Mouse (Mus musculus) 3T3-L1 (cell line): ENCODE results near the gene Atg4d.
"Not testable (repeated sequence)": the region's sequence is repeated elsewhere in the genome, so short reads cannot be mapped to it uniquely, and the experiment has no call there.

ENCODE experiments used
- DNase-seq: peaks from one replicate; pipeline ENCODE4 v3.0.0-alpha.2; 2015; ENCODE audit warnings: low read depth, low spot score

Atg4d gene

DNA sequence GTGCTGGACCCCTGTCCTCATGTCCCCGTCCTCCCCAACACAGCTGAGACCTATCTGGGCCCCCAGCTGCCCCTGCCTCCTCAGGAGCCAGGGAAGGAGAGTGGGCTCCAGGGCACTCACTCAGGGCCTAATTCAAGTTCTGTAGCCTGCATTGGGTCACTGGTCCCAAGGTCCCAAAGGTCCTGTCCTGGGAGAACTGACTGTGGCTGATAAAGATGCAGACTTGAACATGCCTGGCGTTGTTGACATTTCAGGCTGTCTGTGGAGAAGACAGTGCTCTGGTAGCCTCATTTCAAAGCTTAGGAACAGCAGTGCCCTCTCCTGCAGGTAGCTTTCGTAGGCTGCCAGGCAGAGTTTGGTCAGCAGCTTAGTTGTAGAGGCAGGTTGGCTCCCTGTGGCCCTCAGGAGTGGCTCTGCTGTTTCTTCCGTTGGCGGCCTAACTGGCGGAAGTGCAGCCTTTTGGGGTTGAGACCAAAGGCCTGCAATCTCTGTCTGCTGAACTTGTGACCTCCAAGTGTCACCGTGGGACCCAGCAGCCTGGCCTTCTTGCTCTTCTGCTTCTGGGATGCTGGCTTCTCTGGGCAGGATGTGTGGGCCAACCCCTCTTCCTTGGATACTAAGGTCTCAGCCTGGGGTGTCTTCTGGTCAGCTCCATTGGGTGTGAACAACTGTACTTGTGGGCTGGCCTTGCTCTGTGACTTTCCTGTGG is 8.6 kb downstream of the Atg4d start:
- DNase-seq = no peak

DNA sequence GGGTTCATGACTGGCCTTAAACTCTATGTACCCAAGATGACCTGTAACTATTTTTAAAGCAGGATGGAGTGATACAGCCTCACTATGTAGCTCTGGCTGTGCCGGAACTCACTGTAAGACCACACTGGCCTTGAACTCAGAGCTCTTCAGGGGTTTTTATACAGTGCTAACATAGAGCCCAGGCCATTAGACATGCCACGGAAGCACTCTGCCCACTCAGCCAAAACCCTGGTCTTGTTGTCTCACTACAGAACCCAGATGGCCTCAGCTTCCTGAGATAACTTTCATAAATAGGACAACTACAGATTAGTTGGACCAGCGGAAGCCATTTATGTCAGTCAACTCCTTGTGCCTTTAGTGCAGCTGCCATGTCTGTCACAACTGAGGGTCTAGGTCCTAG is 9.2 kb downstream of the Atg4d start:
- no peak for DNase-seq

GRCm38 (mm10) chr9:21275013-21275710 is 10.1 kb downstream of the Atg4d start:
- DNase-seq = no peak

GRCm38 (mm10) chr9:21275727-21276126 is 10.6 kb downstream of the Atg4d start:
- DNase-seq = no peak

DNA sequence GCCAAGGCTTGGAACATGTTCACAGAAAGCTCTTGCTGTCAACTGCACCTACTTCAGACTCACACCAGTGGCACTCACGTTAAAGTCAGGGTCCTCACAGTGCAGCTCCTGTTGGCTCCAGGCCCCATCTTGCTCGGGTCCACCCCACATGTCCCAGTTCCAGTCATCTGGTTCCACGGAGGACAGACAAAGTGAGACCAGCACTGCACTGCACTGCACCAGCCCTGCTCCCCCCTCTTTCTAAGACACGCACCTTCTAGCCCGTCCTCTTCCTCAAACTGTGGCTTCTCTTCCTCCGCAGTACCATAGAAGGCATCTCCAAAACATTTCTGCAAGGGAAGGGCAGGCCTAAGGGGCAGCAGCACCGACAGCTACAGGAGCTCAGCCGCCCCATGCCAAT is 11.2 kb downstream of the Atg4d start:
- DNase-seq = no peak

GRCm38 (mm10) chr9:21277776-21278175 is 12.7 kb downstream of the Atg4d start:
- DNase-seq = no peak

DNA sequence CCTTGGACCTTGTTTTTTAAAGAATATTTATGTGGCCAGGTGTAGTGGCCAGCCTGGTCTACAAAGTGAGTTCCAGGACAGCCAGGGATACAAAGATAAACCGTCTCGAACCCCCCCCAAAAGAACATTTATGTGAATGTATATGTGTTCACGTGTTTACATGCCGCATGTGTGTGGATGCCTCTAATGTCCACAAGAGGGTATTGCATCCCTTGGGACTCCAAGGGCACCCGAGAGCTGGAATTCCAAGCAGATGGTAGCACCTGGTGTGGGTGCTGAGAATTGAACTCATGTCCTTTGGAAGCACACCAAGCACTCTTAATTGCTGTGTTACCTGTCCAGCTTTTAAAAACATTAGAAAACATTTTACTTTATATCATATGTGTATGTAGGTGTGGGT is 18.5 kb downstream of the Atg4d start:
- DNase-seq = no peak

- no peak for DNase-seq
These were observed 18.9 kb downstream of the Atg4d start for GRCm38 (mm10) chr9:21283994-21284393.

GRCm38 (mm10) chr9:21286753-21287152 is 21.7 kb downstream of the Atg4d start:
- DNase-seq = no peak

GRCm38 (mm10) chr9:21287571-21288402 is 22.7 kb downstream of the Atg4d start, which contains the start of gene Kri1:
Kri1 (minus strand) TSS chr9:21287969.
- peak; percentile 99 for DNase-seq

- DNase-seq = peak; percentile 48
These were observed 23.6 kb downstream of the Atg4d start for GRCm38 (mm10) chr9:21288404-21289336.

DNA sequence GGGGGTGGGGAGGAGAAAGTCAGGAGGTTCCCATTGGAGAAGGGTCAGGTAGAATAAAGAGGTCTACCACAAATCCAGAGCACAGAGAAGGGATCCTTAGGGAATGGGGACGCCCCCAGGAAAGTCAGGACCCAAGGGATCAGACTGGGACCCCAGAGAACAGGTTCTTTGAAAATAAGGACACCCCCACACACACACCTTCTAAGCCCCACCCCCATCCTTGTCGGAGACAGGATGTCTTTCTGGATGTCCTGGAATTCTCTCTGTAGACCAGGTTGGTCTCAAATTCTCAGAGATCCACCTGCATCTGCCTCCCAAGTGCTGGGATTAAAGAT is 24.2 kb downstream of the Atg4d start:
- DNase-seq = no peak

DNA sequence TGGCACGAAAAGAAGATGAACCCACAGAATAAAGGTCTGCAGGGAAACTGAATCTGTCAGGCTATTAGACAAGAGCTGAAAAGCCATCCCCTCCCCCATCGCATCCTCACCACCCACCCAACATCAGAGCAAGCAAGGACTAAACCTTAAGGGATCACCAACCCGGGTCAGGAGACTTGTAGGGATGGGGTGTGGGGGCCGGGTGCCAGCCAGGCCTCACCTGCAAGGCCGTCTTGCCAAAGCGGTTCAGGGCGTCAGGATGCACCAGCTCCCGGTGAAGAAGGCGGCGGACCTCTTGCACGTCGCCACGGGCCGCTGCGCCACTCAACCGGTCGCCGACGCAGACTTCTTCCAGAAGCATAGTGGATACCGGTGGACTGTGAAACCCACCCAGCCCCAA is 25.5 kb downstream of the Atg4d start:
- DNase-seq = peak; percentile 49

GRCm38 (mm10) chr9:21291022-21291787 is 26.1 kb downstream of the Atg4d start, which contains the start of gene Cdkn2d:
Cdkn2d (minus strand) TSS chr9:21291407.
- DNase-seq = peak; percentile 100

GRCm38 (mm10) chr9:21291868-21292267 is 26.8 kb downstream of the Atg4d start:
- DNase-seq = not testable (repeated sequence)

- DNase-seq = no peak
These were observed 27.2 kb downstream of the Atg4d start for GRCm38 (mm10) chr9:21292271-21292670.

DNA sequence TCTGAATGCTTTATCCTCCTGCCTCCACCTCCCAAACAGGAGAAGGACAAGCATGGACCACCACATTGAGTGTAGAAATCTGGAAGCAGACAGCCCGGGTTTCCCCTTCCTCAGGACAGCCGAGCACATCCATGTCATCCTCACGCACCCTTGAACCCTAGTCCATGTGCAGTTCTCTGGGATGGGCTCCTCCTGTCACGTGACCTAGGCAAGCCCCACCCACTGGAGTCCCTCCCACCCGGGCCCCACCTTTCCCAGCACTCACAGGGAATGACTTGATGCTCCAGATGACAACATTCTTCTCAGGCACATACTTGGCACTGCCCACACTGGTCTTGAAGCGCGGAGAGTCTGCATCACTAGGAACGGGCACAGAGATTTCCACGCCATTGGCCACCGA is 33.9 kb downstream of the Atg4d start:
- no peak for DNase-seq

- no peak for DNase-seq
These were observed 40.0 kb downstream of the Atg4d start for GRCm38 (mm10) chr9:21305065-21305464.

DNA sequence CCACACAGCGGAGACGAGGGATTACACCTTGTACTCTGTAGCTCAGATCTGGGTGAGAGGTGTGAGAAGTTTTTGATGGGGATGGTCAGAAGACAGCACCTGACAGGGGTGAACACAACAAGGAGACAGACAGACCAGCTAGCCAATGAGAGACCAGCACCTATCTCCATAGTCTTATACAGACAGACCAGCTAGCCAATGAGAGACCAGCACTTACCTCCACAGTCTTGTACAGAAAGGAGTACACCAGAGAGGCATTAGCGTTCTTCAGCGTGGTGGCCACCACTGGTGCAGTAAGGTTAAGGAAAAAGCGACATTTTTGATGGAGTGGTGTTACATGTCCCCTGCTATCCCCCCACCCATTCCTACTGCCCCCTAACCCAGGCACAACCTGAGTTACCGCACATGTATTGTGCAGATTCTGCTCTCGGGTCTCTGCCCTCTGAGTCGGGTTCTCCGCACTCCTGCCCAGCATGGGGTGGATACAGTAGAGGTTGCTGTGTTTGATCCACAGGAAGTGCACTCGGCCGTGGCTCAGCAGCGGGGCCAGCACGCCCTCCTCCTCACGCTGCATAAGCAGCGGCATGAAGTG is 44.2 kb downstream of the Atg4d start:
- no peak for DNase-seq

DNA sequence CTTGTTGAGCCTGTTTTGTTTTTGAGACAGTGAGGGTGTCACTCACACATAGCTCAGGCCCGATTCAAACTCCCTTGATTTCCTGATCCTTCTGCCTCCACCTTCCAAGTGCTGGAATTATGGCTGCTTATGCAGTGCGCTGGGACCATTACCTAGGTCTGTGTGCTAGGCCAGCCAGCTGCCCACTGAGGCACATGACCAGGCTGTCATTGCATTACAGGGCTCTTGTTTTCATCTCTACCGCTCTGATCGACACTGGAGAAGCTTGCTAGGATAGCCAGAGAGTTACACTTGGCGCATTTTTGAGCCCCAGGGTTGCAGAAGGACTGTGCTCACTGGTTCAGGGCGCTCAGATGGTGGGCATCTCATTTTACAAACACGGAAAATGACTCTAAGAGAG is 46.6 kb downstream of the Atg4d start:
- DNase-seq = no peak
